Comparison of ENCODE assay signal across 29 mouse cellular contexts in genomic region chr11:78425572-78425971, GRCm38 (mm10). TPM values are rescaled to one million over a fixed set of nuclear protein-coding genes. Genes with fewer than 3 reads are reported as not detected.
DNase-seq lines count a peak whose midpoint lies in the region; ATAC-seq lines count a peak whose summit lies in the region.
"Had no signal": no experiment of that assay in that cellular context is flagged by ENCODE, and none has a peak within 500 bp of the region (broad histone marks: within the 10 kb centered on the region; RNA-seq: fewer than 3 reads in every experiment).

No protein-coding gene starts in this region.

- peak overlapping the region; percentile 43; the same call in 1 of the 2 replicates for H3K27ac ChIP-seq in stomach, embryonic 16.5 days (ENCODE audit: low read length)
- H3K27ac ChIP-seq: embryonic facial prominence, embryonic 13.5 days; embryonic facial prominence, embryonic 15.5 days; forebrain, embryonic 13.5 days; forebrain, embryonic 15.5 days had no signal

- WGBS in stomach, embryonic 16.5 days = 63% methylated on average over 1 of the region's 1 CpGs

- no peaks in the 10 kb centered on the region for H3K4me1 ChIP-seq in stomach, embryonic 16.5 days (ENCODE audit: control insufficient read depth, insufficient read depth, low read length)
- H3K4me1 ChIP-seq: embryonic facial prominence, embryonic 13.5 days; embryonic facial prominence, embryonic 15.5 days; forebrain, embryonic 13.5 days; forebrain, embryonic 15.5 days had no signal

- no peaks in the 10 kb centered on the region for H3K36me3 ChIP-seq in stomach, embryonic 16.5 days (ENCODE audit: control insufficient read depth, insufficient read depth, low read length)
- H3K36me3 ChIP-seq: embryonic facial prominence, embryonic 13.5 days; embryonic facial prominence, embryonic 15.5 days; forebrain, embryonic 15.5 days; G1E had no signal

- no peak overlapping the region for H3K4me3 ChIP-seq in stomach, embryonic 16.5 days (replicated peaks; ENCODE audit: low read length)
- H3K4me3 ChIP-seq: embryonic facial prominence, embryonic 13.5 days; embryonic facial prominence, embryonic 15.5 days; forebrain, embryonic 13.5 days; forebrain, embryonic 15.5 days had no signal

- H3K27me3 ChIP-seq in stomach, embryonic 16.5 days (ENCODE audit: control insufficient read depth, insufficient read depth, low read length) = no peaks in the 10 kb centered on the region
- H3K27me3 ChIP-seq: embryonic facial prominence, embryonic 15.5 days; forebrain, embryonic 15.5 days; Patski had no signal

- no peak overlapping the region for H3K9ac ChIP-seq in stomach, embryonic 16.5 days (ENCODE audit: low read length)
- H3K9ac ChIP-seq: embryonic facial prominence, embryonic 13.5 days; embryonic facial prominence, embryonic 15.5 days; forebrain, embryonic 13.5 days; forebrain, embryonic 15.5 days; forebrain, postnatal 0 days had no signal

- peak; percentile 49 for DNase-seq in adrenal gland, adult 2 months
- DNase-seq in adrenal gland, postnatal 25 days = no peak
- peak; percentile 22 for DNase-seq in adrenal gland, postnatal 14 days
- DNase-seq in adrenal gland, postnatal 4 days (ENCODE audit: low spot score in 2 of 2) = no peak
- no peak for DNase-seq in right cerebral cortex, postnatal 10 days (ENCODE audit: low spot score in 2 of 2)
- DNase-seq in T-cell, adult 2 months (ENCODE audit: low spot score) = no peak
- DNase-seq: adrenal gland, postnatal 10 days; B cell, adult 2 months; cerebellum, adult 11 months; cerebellum, adult 18-20 months; cerebellum, adult 8-10 months; cerebellum, adult 9-11 months; cerebellum, postnatal 14 days; cerebellum, postnatal 36 days; embryo, embryonic 11 days; forebrain, postnatal 0 days had no signal

- no peak overlapping the region for H3K4me2 ChIP-seq in stomach, embryonic 16.5 days (ENCODE audit: low read depth, low read length)
- H3K4me2 ChIP-seq: embryonic facial prominence, embryonic 13.5 days; embryonic facial prominence, embryonic 15.5 days; forebrain, embryonic 13.5 days; forebrain, embryonic 15.5 days had no signal

- peak; percentile 61; the same call in 1 of the 2 replicates for ATAC-seq in stomach, embryonic 16.5 days (ENCODE audit: insufficient read depth, low FRiP score)
- ATAC-seq: CD4-positive, CD25-positive, alpha-beta regulatory T cell, adult 4 months; forebrain, embryonic 13.5 days; forebrain, embryonic 15.5 days; forebrain, postnatal 0 days; Patski had no signal

- no peaks in the 10 kb centered on the region for H3K9me3 ChIP-seq in stomach, embryonic 16.5 days (replicated peaks; ENCODE audit: control insufficient read depth, low read length)
- H3K9me3 ChIP-seq: embryonic facial prominence, embryonic 13.5 days; embryonic facial prominence, embryonic 15.5 days; forebrain, embryonic 13.5 days; forebrain, embryonic 15.5 days; G1E had no signal

RNA-seq across cellular contexts. Expression of gene Slc13a2, which starts 3.6 kb away (rescaled TPM):
- total RNA-seq in adrenal gland, adult 2 months (2021) = not detected
- 0.20 and 0.22 TPM in 2 replicates for polyA plus RNA-seq in adrenal gland, adult 2 months (2012; rRNA removed)
- not detected in 2 replicates for total RNA-seq in adrenal gland, postnatal 25 days (2021)
- total RNA-seq in adrenal gland, postnatal 14 days (2021) = not detected in 2 replicates
- 1 to 10 TPM in 1 of 2 experiments, under 1 TPM in 1; 0.11 to 1.8 TPM for total RNA-seq in adrenal gland, postnatal 4 days (2021)
- 0.25 and 0.56 TPM in 2 replicates for polyA plus RNA-seq in stomach, embryonic 16.5 days (2015; fragmentation: Nextera tagmentation; extraction: Ambion mirVana)
- total RNA-seq: adrenal gland, postnatal 10 days; CH12.LX; common myeloid progenitor, adult 5-6 weeks; forebrain, postnatal 0 days; G1E had no signal
- polyA plus RNA-seq: brain, embryonic 14.5 days; CD4-positive, CD25-positive, alpha-beta regulatory T cell, adult 4 months; embryonic facial prominence, embryonic 11.5 days; embryonic facial prominence, embryonic 13.5 days; forebrain, embryonic 11.5 days; forebrain, embryonic 13.5 days; forebrain, embryonic 15.5 days; forebrain, postnatal 0 days; G1E had no signal

RNA-seq across cellular contexts. Expression of gene Foxn1, which starts 39.2 kb away (rescaled TPM):
- under 1 TPM; 0.29 to 0.41 TPM for total RNA-seq in adrenal gland, adult 2 months (2021)
- 0.27 and 0.35 TPM in 2 replicates for polyA plus RNA-seq in adrenal gland, adult 2 months (2012; rRNA removed)
- 0.36 and 0.86 TPM in 2 replicates for total RNA-seq in adrenal gland, postnatal 25 days (2021)
- total RNA-seq in adrenal gland, postnatal 14 days (2021) = 0.15 TPM in 1 of 2 replicates, not detected in the other
- under 1 TPM; 0.08 to 0.17 TPM for total RNA-seq in adrenal gland, postnatal 4 days (2021)
- polyA plus RNA-seq in stomach, embryonic 16.5 days (2015; fragmentation: Nextera tagmentation; extraction: Ambion mirVana) = 1.6 and 2.7 TPM in 2 replicates
- total RNA-seq: CH12.LX; common myeloid progenitor, adult 5-6 weeks; forebrain, postnatal 0 days had no signal
- polyA plus RNA-seq: forebrain, embryonic 11.5 days; forebrain, embryonic 13.5 days; forebrain, embryonic 15.5 days; forebrain, postnatal 0 days; G1E had no signal

RNA-seq across cellular contexts. Expression of gene Slc46a1, which starts 39.9 kb away (rescaled TPM):
- total RNA-seq in adrenal gland, adult 2 months (2021) = 10 to 100 TPM; 41.5 to 60.9 TPM
- polyA plus RNA-seq in adrenal gland, adult 2 months (2012; rRNA removed) = 111 TPM in 2 replicates
- 46.2 and 57.5 TPM in 2 replicates for total RNA-seq in adrenal gland, postnatal 25 days (2021)
- total RNA-seq in adrenal gland, postnatal 14 days (2021) = 16.7 and 20.5 TPM in 2 replicates
- total RNA-seq in adrenal gland, postnatal 4 days (2021) = 10 to 100 TPM; 15.4 to 16.7 TPM
- 12.0 and 15.9 TPM in 2 replicates for polyA plus RNA-seq in stomach, embryonic 16.5 days (2015; fragmentation: Nextera tagmentation; extraction: Ambion mirVana)
- polyA plus RNA-seq: G1E had no signal

Comparison
In these comparisons a context has a peak if more than half of its experiments do, and no peak if none do; other contexts are left out.
1. DNase-seq: peak in adrenal gland, adult 2 months (single experiment) and adrenal gland, postnatal 14 days (single experiment); none in adrenal gland, postnatal 25 days (single experiment), adrenal gland, postnatal 4 days (0 of 2), right cerebral cortex, postnatal 10 days (0 of 2) and T-cell, adult 2 months (single experiment).